Mouse (Mus musculus) CH12.LX (cell line): ENCODE measurements at regions not wholly inside any gene's neighbourhood (a gene's known extent, or its start where the extent isn't known, plus 50 kb on each side); places are given as distances from the start of the nearest gene placed in this dataset.

Experiments
- DNase-seq: peaks from one replicate; pipeline ENCODE4 v3.0.0-alpha.2; 2013; ENCODE audit errors: extremely low read depth
- H3K27ac ChIP-seq: 2 replicates; pipeline ENCODE4 v1.5.1; 2012; ENCODE audit warnings: low read depth, mild to moderate bottlenecking, control low read depth, moderate library complexity; ENCODE audit not compliant: insufficient read depth
- H3K27me3 ChIP-seq: replicated peaks from 2 replicates; pipeline ENCODE3; 2012; ENCODE audit warnings: inconsistent platforms
- H3K36me3 ChIP-seq, 2 experiments: replicated peaks in 1 of 2; 2 replicates each; pipeline versions ENCODE3 to v1.6.1; 2012; ENCODE audit warnings: inconsistent platforms in 1 of 2, low read length in 1 of 2, mild to moderate bottlenecking in 1 of 2, mixed read lengths in 1 of 2, moderate library complexity in 1 of 2; ENCODE audit not compliant: control insufficient read depth in 1 of 2, insufficient read depth in 1 of 2
- H3K4me1 ChIP-seq, 2 experiments: 2 replicates each; pipeline ENCODE4 v1.6.1; 2012; ENCODE audit warnings: inconsistent platforms in 1 of 2, moderate library complexity in 1 of 2; ENCODE audit not compliant: insufficient read depth in 2 of 2, control insufficient read depth in 1 of 2
- H3K4me2 ChIP-seq: 2 replicates; pipeline ENCODE4 v1.6.1; 2012; ENCODE audit warnings: low read depth, mild to moderate bottlenecking, control low read depth; ENCODE audit not compliant: poor library complexity, insufficient read depth, severe bottlenecking
- H3K4me3 ChIP-seq, 3 experiments: fragments of 150-350 bp in 1 of 3; sonication (generic) in 1 of 3; replicated peaks in 1 of 3; 2 replicates each; pipeline versions ENCODE3 to v1.5.1; 2011 to 2012; ENCODE audit warnings: low read depth in 2 of 3, low read length in 2 of 3, mild to moderate bottlenecking in 2 of 3, moderate library complexity in 2 of 3, control low read depth in 1 of 3, improper control_type of control experiment in 1 of 3, inconsistent platforms in 1 of 3, mixed read lengths in 1 of 3; ENCODE audit not compliant: poor library complexity in 1 of 3
- H3K79me2 ChIP-seq: replicated peaks from 2 replicates; pipeline ENCODE4 v1.6.1; 2012; ENCODE audit warnings: mild to moderate bottlenecking, moderate library complexity; ENCODE audit not compliant: control insufficient read depth, poor library complexity, insufficient read depth, severe bottlenecking; ENCODE audit errors: extremely low read depth
- H3K9ac ChIP-seq: 2 replicates; pipeline ENCODE4 v1.6.1; 2012; ENCODE audit warnings: low read depth, mild to moderate bottlenecking, control low read depth, moderate library complexity; ENCODE audit not compliant: insufficient read depth
- H3K9me3 ChIP-seq: replicated peaks from 2 replicates; pipeline ENCODE3; 2012; ENCODE audit warnings: low read length, inconsistent platforms, mixed read lengths
- BHLHE40 ChIP-seq: IDR thresholded peaks from 2 replicates; pipeline ENCODE4 v1.6.1; 2011; ENCODE audit warnings: mild to moderate bottlenecking, low read depth, low read length, improper control_type of control experiment
- CHD2 ChIP-seq: IDR thresholded peaks from 2 replicates; pipeline ENCODE4 v1.6.1; 2011; ENCODE audit warnings: low read length, improper control_type of control experiment
- E2F4 ChIP-seq: IDR thresholded peaks from 2 replicates; pipeline ENCODE4 v1.6.1; 2011; ENCODE audit warnings: low read depth, low read length, improper control_type of control experiment; ENCODE audit not compliant: insufficient replicate concordance
- ELF1 ChIP-seq: IDR thresholded peaks from 2 replicates; pipeline ENCODE4 v1.6.1; 2014; ENCODE audit warnings: low read depth, mild to moderate bottlenecking, inconsistent platforms, low read length, improper control_type of control experiment
- EP300 ChIP-seq: IDR thresholded peaks from 2 replicates; pipeline ENCODE4 v1.6.1; 2011; ENCODE audit warnings: low read length, improper control_type of control experiment
- ETS1 ChIP-seq: conservative IDR thresholded peaks from 2 replicates; pipeline ENCODE4 v1.6.1; 2012; ENCODE audit warnings: low read depth, mild to moderate bottlenecking, inconsistent platforms, low read length, improper control_type of control experiment, moderate library complexity
- HCFC1 ChIP-seq: IDR thresholded peaks from 2 replicates; pipeline ENCODE4 v1.6.1; 2012; ENCODE audit warnings: low read depth, mild to moderate bottlenecking, inconsistent platforms, low read length, improper control_type of control experiment
- IRF4 ChIP-seq: IDR thresholded peaks from 2 replicates; pipeline ENCODE4 v1.6.1; 2014; ENCODE audit warnings: low read depth, mild to moderate bottlenecking, inconsistent platforms, low read length, improper control_type of control experiment
- JUN ChIP-seq: IDR thresholded peaks from 2 replicates; pipeline ENCODE4 v1.6.1; 2011; ENCODE audit warnings: low read depth, mild to moderate bottlenecking, low read length, improper control_type of control experiment, moderate library complexity; ENCODE audit not compliant: insufficient read depth
- JUND ChIP-seq: conservative IDR thresholded peaks from 2 replicates; pipeline ENCODE4 v1.6.1; 2011; ENCODE audit warnings: low read depth, low read length, improper control_type of control experiment
- MAX ChIP-seq: IDR thresholded peaks from 2 replicates; pipeline ENCODE4 v1.6.1; 2011; ENCODE audit warnings: low read length, improper control_type of control experiment
- MAZ ChIP-seq: IDR thresholded peaks from 2 replicates; pipeline ENCODE4 v1.6.1; 2012; ENCODE audit warnings: low read depth, mild to moderate bottlenecking, inconsistent platforms, low read length, improper control_type of control experiment, moderate library complexity
- MEF2A ChIP-seq: IDR thresholded peaks from 2 replicates; pipeline ENCODE4 v1.6.1; 2014; ENCODE audit warnings: low read depth, mild to moderate bottlenecking, inconsistent platforms, low read length, improper control_type of control experiment, borderline replicate concordance
- MXI1 ChIP-seq: IDR thresholded peaks from 2 replicates; pipeline ENCODE4 v1.6.1; 2011; ENCODE audit warnings: mild to moderate bottlenecking, low read depth, low read length, improper control_type of control experiment
- MYC ChIP-seq: IDR thresholded peaks from 2 replicates; pipeline ENCODE4 v1.6.1; 2011; ENCODE audit warnings: low read depth, mild to moderate bottlenecking, improper control_type of control experiment, low read length
- NELFE ChIP-seq: IDR thresholded peaks from 2 replicates; pipeline ENCODE4 v1.6.1; 2011; ENCODE audit warnings: low read depth, low read length, improper control_type of control experiment
- POLR2A ChIP-seq: IDR thresholded peaks from 2 replicates; pipeline ENCODE4 v1.6.1; 2011; ENCODE audit warnings: low read depth, mild to moderate bottlenecking, improper control_type of control experiment, low read length
- POLR2AphosphoS2 ChIP-seq: IDR thresholded peaks from 2 replicates; pipeline ENCODE4 v1.6.1; 2011; ENCODE audit warnings: low read depth, low read length, improper control_type of control experiment
- RAD21 ChIP-seq: IDR thresholded peaks from 2 replicates; pipeline ENCODE4 v1.6.1; 2011; ENCODE audit warnings: low read depth, mild to moderate bottlenecking, low read length, improper control_type of control experiment, moderate library complexity
- RCOR1 ChIP-seq: conservative IDR thresholded peaks from 2 replicates; pipeline ENCODE4 v1.6.1; 2012; ENCODE audit warnings: low read depth, mild to moderate bottlenecking, inconsistent platforms, low read length, improper control_type of control experiment
- SMC3 ChIP-seq: IDR thresholded peaks from 2 replicates; pipeline ENCODE4 v1.6.1; 2011; ENCODE audit warnings: low read depth, low read length, improper control_type of control experiment
- TBP ChIP-seq: conservative IDR thresholded peaks from 2 replicates; pipeline ENCODE4 v1.6.1; 2011; ENCODE audit warnings: low read depth, low read length, improper control_type of control experiment
- UBTF ChIP-seq: IDR thresholded peaks from 2 replicates; pipeline ENCODE4 v1.6.1; 2012; ENCODE audit warnings: low read depth, mild to moderate bottlenecking, inconsistent platforms, low read length, improper control_type of control experiment, moderate library complexity
- USF1 ChIP-seq: IDR thresholded peaks from 2 replicates; pipeline ENCODE4 v1.6.1; 2014; ENCODE audit warnings: low read depth, mild to moderate bottlenecking, inconsistent platforms, low read length, improper control_type of control experiment
- USF2 ChIP-seq: conservative IDR thresholded peaks from 2 replicates; pipeline ENCODE4 v1.6.1; 2011; ENCODE audit warnings: low read depth, low read length, improper control_type of control experiment
- ZMIZ1 ChIP-seq: IDR thresholded peaks from 2 replicates; pipeline ENCODE4 v1.6.1; 2012; ENCODE audit warnings: low read depth, mild to moderate bottlenecking, inconsistent platforms, low read length, improper control_type of control experiment
- ZNF384 ChIP-seq: IDR thresholded peaks from 2 replicates; pipeline ENCODE4 v1.6.1; 2012; ENCODE audit warnings: low read depth, low read length, improper control_type of control experiment, inconsistent platforms
- dilution Hi-C: fragments of 300-500 bp; cut with MboI; formaldehyde crosslinking; loops from 2 replicates; pipeline ENCODE4 v1.14.3; 2020; ENCODE audit warnings: low sequenced_read_pairs; ENCODE audit not compliant: extremely low pct_unique_long_range_greater_than_20kb, extremely low pct_ligation_motif_present
- in situ Hi-C: fragments of 300-500 bp; cut with MboI; formaldehyde crosslinking; loops from 3 replicates; pipeline ENCODE4 v1.14.3; 2019; ENCODE audit warnings: low sequenced_read_pairs, low pct_ligation_motif_present, low pct_unique_long_range_greater_than_20kb, mixed read lengths

GRCm38 (mm10) chr10:119382257-119382656 is 71.4 kb upstream of the Grip1 start:
- peaks cover 0 to 3% of the 10 kb centered on the region in 2 experiments; a peak in 1 of 4 replicates for H3K4me1 ChIP-seq
- dilution Hi-C loops (no loop called here), in situ Hi-C loops (no loop called here)
- H3K27ac ChIP-seq = no peak overlapping the region
- no peak overlapping the region for H3K9ac ChIP-seq
- H3K36me3 ChIP-seq = no peaks in the 10 kb centered on the region
- no peak overlapping the region for H3K4me2 ChIP-seq
- no peak overlapping the region for H3K4me3 ChIP-seq
- no peaks in the 10 kb centered on the region for H3K79me2 ChIP-seq
- no peaks in the 10 kb centered on the region for H3K27me3 ChIP-seq
- no peaks in the 10 kb centered on the region for H3K9me3 ChIP-seq
- TF ChIP-seq BHLHE40 (no peak), USF1 (peak; percentile 18), POLR2A (no peak), MAX (no peak)
- no peak for DNase-seq

GRCm38 (mm10) chr10:119368566-119368965 is 85.1 kb upstream of the Grip1 start:
- Histone ChIP-seq H3K4me2 (no peak overlapping the region), H3K9me3 (no peaks in the 10 kb centered on the region), H3K4me3 (no peak overlapping the region), H3K79me2 (no peaks in the 10 kb centered on the region), H3K9ac (no peak overlapping the region), H3K27ac (no peak overlapping the region), H3K4me1 (peaks cover 0 to 4% of the 10 kb centered on the region in 2 experiments; a peak in 2 of 4 replicates), H3K36me3 (no peaks in the 10 kb centered on the region), H3K27me3 (no peaks in the 10 kb centered on the region)
- DNase-seq = peak; percentile 37
- TF ChIP-seq JUN (0 out of 2 replicates have a peak, but pooled peaks have one; percentile 28), NELFE (no peak), TBP (no peak), RAD21 (no peak), ZNF384 (peak; percentile 25; the same call in 1 of the 2 replicates), SMC3 (no peak), E2F4 (no peak), IRF4 (peak; percentile 36; the same call in 1 of the 2 replicates), MYC (no peak), POLR2AphosphoS2 (no peak), ZMIZ1 (no peak), JUND (peak; percentile 51), MAZ (no peak), EP300 (0 out of 2 replicates have a peak, but pooled peaks have one; percentile 29), CHD2 (no peak), HCFC1 (no peak), ETS1 (0 out of 2 replicates have a peak, but pooled peaks have one; percentile 32), UBTF (no peak), USF2 (no peak), BHLHE40 (no peak), MXI1 (no peak), RCOR1 (no peak), MEF2A (no peak), ELF1 (no peak), USF1 (no peak)
- in situ Hi-C loops = no loop called here
- dilution Hi-C loops = no loop called here
